Mouse (Mus musculus) limb, embryonic 11.5 days (tissue): ENCODE data around the gene Cenpx. TPM values are rescaled to one million over a fixed set of nuclear protein-coding genes. Genes with fewer than 3 reads are reported as not detected.

Source experiments
- ATAC-seq: fragments of 200-750 bp; cut with Nextera tagmentation; 2 replicates; pipeline ENCODE4 v1.8.0; 2017; ENCODE audit warnings: low read depth; ENCODE audit not compliant: insufficient number of reproducible peaks, low FRiP score, low TSS enrichment
- DNase-seq: peaks from one replicate; pipeline ENCODE4 v3.0.0-alpha.2; 2015; ENCODE audit warnings: low spot score
- H3K27ac ChIP-seq: fragments of 300-500 bp; sonication (generic); replicated peaks from 2 replicates; pipeline ENCODE4 v1.5.1; 2014; ENCODE audit warnings: low read depth, mild to moderate bottlenecking, low read length
- H3K27me3 ChIP-seq: fragments of 300-500 bp; sonication (generic); 2 replicates; pipeline ENCODE4 v1.6.1; 2014; ENCODE audit warnings: mild to moderate bottlenecking, low read length, mixed read lengths; ENCODE audit not compliant: control insufficient read depth, insufficient read depth
- H3K36me3 ChIP-seq: fragments of 300-500 bp; sonication (generic); 2 replicates; pipeline ENCODE4 v1.6.1; 2014; ENCODE audit warnings: mild to moderate bottlenecking, low read length, moderate library complexity, mixed read lengths; ENCODE audit not compliant: control insufficient read depth, insufficient read depth
- H3K4me1 ChIP-seq: fragments of 300-500 bp; sonication (generic); 2 replicates; pipeline ENCODE4 v1.6.1; 2014; ENCODE audit warnings: low read length, mixed read lengths; ENCODE audit not compliant: control insufficient read depth, insufficient read depth
- H3K4me2 ChIP-seq: fragments of 300-500 bp; sonication (generic); 2 replicates; pipeline ENCODE4 v1.6.1; 2014; ENCODE audit warnings: low read depth, mild to moderate bottlenecking, moderate library complexity; ENCODE audit not compliant: severe bottlenecking
- H3K4me3 ChIP-seq: fragments of 300-500 bp; sonication (generic); 2 replicates; pipeline ENCODE4 v1.5.1; 2014; ENCODE audit warnings: low read depth, low read length
- H3K9ac ChIP-seq: fragments of 300-500 bp; sonication (generic); 2 replicates; pipeline ENCODE4 v1.6.1; 2014; ENCODE audit warnings: mild to moderate bottlenecking, low read length
- H3K9me3 ChIP-seq: fragments of 300-500 bp; sonication (generic); 2 replicates; pipeline ENCODE4 v1.6.1; 2016; ENCODE audit warnings: low read length; ENCODE audit not compliant: control insufficient read depth
- WGBS: fragments of 180-500 bp; shearing (Covaris S2); extraction: QIAGEN DNeasy Blood & Tissue Kit; methylation state at CpG from one replicate; pipeline ENCODE4 v1.1.7; 2014; 5-methylcytosine and 5-hydroxymethylcytosine counted together
- polyA plus RNA-seq: library from polyadenylated mRNA; unstranded; fragments of >200 nt; fragmentation: Nextera tagmentation; extraction: Ambion mirVana; gene quantifications from 2 replicates; pipeline ENCODE4 v1.2.1, GENCODE M21; 2014

The Cenpx gene
- polyA plus RNA-seq, 1 experiment from 2014 or later, result 127 TPM

- Histone ChIP-seq H3K36me3 (no peaks in the 10 kb centered on the region), H3K4me2 (peak overlapping the region; percentile 77; the same call in 1 of the 2 replicates), H3K27ac (no peak overlapping the region), H3K9me3 (no peaks in the 10 kb centered on the region), H3K9ac (no peak overlapping the region), H3K4me3 (no peak overlapping the region; the same call in 1 of the 2 replicates), H3K27me3 (no peaks in the 10 kb centered on the region), H3K4me1 (0 out of 2 replicates have a peak, but pooled peaks cover 3% of the 10 kb centered on the region)
- DNase-seq (no peak), ATAC-seq (no peak)
- 60% methylated on average over 12 of the region's 12 CpGs for WGBS
These were observed 14.0 kb upstream of the Cenpx start for GRCm38 (mm10) chr11:120727564-120727963.

- Histone ChIP-seq H3K4me2 (peak within 1 kb of the TSS; percentile 77), H3K9me3 (no peaks in the 10 kb centered on the region), H3K9ac (0 out of 2 replicates have a peak within 1 kb of the TSS, but pooled peaks have one; percentile 48), H3K36me3 (no peaks in the 10 kb centered on the region), H3K4me1 (peaks cover 7% of the 10 kb centered on the region; the same call in 1 of the 2 replicates), H3K27me3 (no peaks in the 10 kb centered on the region), H3K27ac (no peak within 1 kb of the TSS), H3K4me3 (peak within 1 kb of the TSS; percentile 50)
- ATAC-seq (peak; percentile 85), DNase-seq (peak; percentile 87)
- under 1% methylated on average over 14 of the region's 14 CpGs for WGBS
These were observed 13.6 kb upstream of the Cenpx start, which contains the start of gene Dcxr for GRCm38 (mm10) chr11:120727169-120727527. Gene Dcxr, minus strand, starts transcription at chr11:120727281.

- H3K9ac ChIP-seq, result 0 out of 2 replicates have a peak overlapping the region, but pooled peaks have one; percentile 48
- ATAC-seq (peak; percentile 23), DNase-seq (no peak)
- H3K4me3 ChIP-seq, result peak overlapping the region; percentile 50
- 18% methylated on average over 36 of the region's 36 CpGs for WGBS
- H3K4me1 ChIP-seq, result peaks cover 12% of the 10 kb centered on the region; the same call in 1 of the 2 replicates
- no peaks in the 10 kb centered on the region for H3K36me3 ChIP-seq
- no peak overlapping the region for H3K27ac ChIP-seq
- no peaks in the 10 kb centered on the region for H3K27me3 ChIP-seq
- no peaks in the 10 kb centered on the region for H3K9me3 ChIP-seq
- peak overlapping the region; percentile 77 for H3K4me2 ChIP-seq
These were observed 13.0 kb upstream of the Cenpx start for GRCm38 (mm10) chr11:120726243-120727168.

- no peak overlapping the region for H3K4me2 ChIP-seq
- ATAC-seq, result no peak
- H3K27ac ChIP-seq, result no peak overlapping the region
- peaks cover 1% of the 10 kb centered on the region; the same call in 1 of the 2 replicates for H3K36me3 ChIP-seq
- peaks cover 16% of the 10 kb centered on the region; the same call in 1 of the 2 replicates for H3K4me1 ChIP-seq
- no peaks in the 10 kb centered on the region for H3K27me3 ChIP-seq
- 87% methylated on average over 7 of the region's 7 CpGs for WGBS
- no peaks in the 10 kb centered on the region for H3K9me3 ChIP-seq
- no peak for DNase-seq
- no peak overlapping the region for H3K4me3 ChIP-seq
- no peak overlapping the region for H3K9ac ChIP-seq
These were observed 10.0 kb upstream of the Cenpx start for GRCm38 (mm10) chr11:120723509-120723908.

- peaks cover 7% of the 10 kb centered on the region; the same call in 1 of the 2 replicates for H3K36me3 ChIP-seq
- peaks cover 16% of the 10 kb centered on the region; the same call in 1 of the 2 replicates for H3K4me1 ChIP-seq
- H3K4me2 ChIP-seq, result 0 out of 2 replicates have a peak overlapping the region, but pooled peaks have one; percentile 12
- DNase-seq (no peak), ATAC-seq (no peak)
- H3K9me3 ChIP-seq, result no peaks in the 10 kb centered on the region
- WGBS, result 91% methylated on average over 11 of the region's 11 CpGs
- H3K9ac ChIP-seq, result no peak overlapping the region
- no peak overlapping the region for H3K4me3 ChIP-seq
- H3K27me3 ChIP-seq, result no peaks in the 10 kb centered on the region
- H3K27ac ChIP-seq, result no peak overlapping the region
These were observed 9.3 kb upstream of the Cenpx start for GRCm38 (mm10) chr11:120722761-120723382.

- no peaks in the 10 kb centered on the region for H3K27me3 ChIP-seq
- no peak overlapping the region for H3K27ac ChIP-seq
- H3K9me3 ChIP-seq, result no peaks in the 10 kb centered on the region
- H3K4me1 ChIP-seq, result peaks cover 16% of the 10 kb centered on the region; the same call in 1 of the 2 replicates
- H3K36me3 ChIP-seq, result peaks cover 10% of the 10 kb centered on the region; the same call in 1 of the 2 replicates
- peak overlapping the region; percentile 76 for H3K9ac ChIP-seq
- no peak; the same call in 1 of the 2 replicates for ATAC-seq
- WGBS, result 21% methylated on average over 21 of the region's 21 CpGs
- H3K4me3 ChIP-seq, result peak overlapping the region; percentile 58
- DNase-seq, result no peak
- peak overlapping the region; percentile 97 for H3K4me2 ChIP-seq
These were observed 8.6 kb upstream of the Cenpx start for GRCm38 (mm10) chr11:120722067-120722630.

- Histone ChIP-seq H3K4me3 (peak within 1 kb of the TSS; percentile 58), H3K27ac (no peak within 1 kb of the TSS), H3K36me3 (peaks cover 13% of the 10 kb centered on the region; the same call in 1 of the 2 replicates), H3K4me1 (peaks cover 16% of the 10 kb centered on the region; the same call in 1 of the 2 replicates), H3K9ac (peak within 1 kb of the TSS; percentile 76), H3K27me3 (no peaks in the 10 kb centered on the region), H3K9me3 (no peaks in the 10 kb centered on the region), H3K4me2 (peak within 1 kb of the TSS; percentile 97)
- under 1% methylated on average over 84 of the region's 90 CpGs for WGBS
- ATAC-seq (peak; percentile 72), DNase-seq (peak; percentile 84)
These were observed 7.9 kb upstream of the Cenpx start, which contains the start of gene Rac3 for GRCm38 (mm10) chr11:120721124-120722066. Gene Rac3, plus strand, starts transcription at chr11:120721470.
